Mouse (Mus musculus) thymus, postnatal 0 days (tissue): ENCODE data around the gene Hivep1. TPM values are rescaled to one million over a fixed set of nuclear protein-coding genes. Genes with fewer than 3 reads are reported as not detected.

Experiments used
- DNase-seq: peaks from one replicate; pipeline ENCODE4 v3.0.0-alpha.2; 2015; ENCODE audit warnings: low spot score
- polyA plus RNA-seq: library from polyadenylated mRNA; unstranded; fragments of >200 nt; fragmentation: Nextera tagmentation; extraction: Ambion mirVana; gene quantifications from 2 replicates; pipeline ENCODE4 v1.2.1, GENCODE M21; 2015

The Hivep1 gene
- polyA plus RNA-seq, 1 experiment from 2014 or later = 12.2 TPM

GRCm38 (mm10) chr13:42222401-42222800, 170.6 kb downstream of the Hivep1 start:
- DNase-seq = no peak

GRCm38 (mm10) chr13:42228849-42229248, 177.0 kb downstream of the Hivep1 start:
- no peak for DNase-seq

GRCm38 (mm10) chr13:42233741-42234419, 182.1 kb downstream of the Hivep1 start:
- no peak for DNase-seq

GRCm38 (mm10) chr13:42238520-42238919, 186.7 kb downstream of the Hivep1 start:
- no peak for DNase-seq

GRCm38 (mm10) chr13:42242131-42242530, 190.3 kb downstream of the Hivep1 start:
- no peak for DNase-seq

Other genes starting within 250 kb of the Hivep1 start
- 0.37 and 0.64 TPM in 2 replicates for gene Adtrp, start 204.3 kb upstream of the Hivep1 start, polyA plus RNA-seq
- gene Edn1, start 249.5 kb downstream of the Hivep1 start, polyA plus RNA-seq = 0.41 and 0.91 TPM in 2 replicates